Mouse (Mus musculus) CH12.LX (cell line): ENCODE measurements around the gene Trpm7.

Source experiments
- BHLHE40 ChIP-seq: IDR thresholded peaks from 2 replicates; pipeline ENCODE4 v1.6.1; 2011; ENCODE audit warnings: mild to moderate bottlenecking, low read depth, low read length, improper control_type of control experiment
- CHD1 ChIP-seq: IDR thresholded peaks from 2 replicates; pipeline ENCODE4 v1.6.1; 2012; ENCODE audit warnings: low read depth, low read length, improper control_type of control experiment, inconsistent platforms
- CTCF ChIP-seq, 2 experiments: IDR thresholded peaks in 1 of 2; conservative IDR thresholded peaks in 1 of 2; 2 replicates each; pipeline ENCODE4 v1.5.1; 2011 to 2012; ENCODE audit warnings: low read depth in 2 of 2, low read length in 2 of 2, improper control_type of control experiment in 1 of 2, inconsistent platforms in 1 of 2, mild to moderate bottlenecking in 1 of 2, moderate library complexity in 1 of 2
- KAT2A ChIP-seq: IDR thresholded peaks from 2 replicates; pipeline ENCODE4 v1.6.1; 2012; ENCODE audit warnings: low read length, improper control_type of control experiment, inconsistent platforms; ENCODE audit not compliant: insufficient replicate concordance
- MYC ChIP-seq: IDR thresholded peaks from 2 replicates; pipeline ENCODE4 v1.6.1; 2011; ENCODE audit warnings: low read depth, mild to moderate bottlenecking, improper control_type of control experiment, low read length
- NRF1 ChIP-seq: IDR thresholded peaks from 2 replicates; pipeline ENCODE4 v1.6.1; 2014; ENCODE audit warnings: low read depth, mild to moderate bottlenecking, inconsistent platforms, low read length, improper control_type of control experiment, moderate library complexity
- POLR2A ChIP-seq: IDR thresholded peaks from 2 replicates; pipeline ENCODE4 v1.6.1; 2011; ENCODE audit warnings: low read depth, mild to moderate bottlenecking, improper control_type of control experiment, low read length
- SMC3 ChIP-seq: IDR thresholded peaks from 2 replicates; pipeline ENCODE4 v1.6.1; 2011; ENCODE audit warnings: low read depth, low read length, improper control_type of control experiment

- TF ChIP-seq POLR2A = no peak
- no peak for TF ChIP-seq CHD1
- no peak for TF ChIP-seq KAT2A
- no peak for TF ChIP-seq CTCF (conservative IDR thresholded peaks at IDR 0.05 in 1 of 2, IDR thresholded peaks at IDR 0.05 in 1 of 2; ENCODE audit: low read depth in 2 of 2, low read length in 2 of 2)
- TF ChIP-seq NRF1 = no peak
- no peak for TF ChIP-seq BHLHE40
- no peak for TF ChIP-seq MYC
- no peak for TF ChIP-seq SMC3
Measured at GRCm38 (mm10) chr2:126916236-126916635, 40.2 kb upstream of the Trpm7 start.
